Mouse (Mus musculus): Measurements from ENCODE around the gene Nop53. TPM values are rescaled to one million over a fixed set of nuclear protein-coding genes. Genes with fewer than 3 reads are reported as not detected.

The Nop53 gene
- polyA plus RNA-seq, 1 experiment, result 270 TPM

DNA sequence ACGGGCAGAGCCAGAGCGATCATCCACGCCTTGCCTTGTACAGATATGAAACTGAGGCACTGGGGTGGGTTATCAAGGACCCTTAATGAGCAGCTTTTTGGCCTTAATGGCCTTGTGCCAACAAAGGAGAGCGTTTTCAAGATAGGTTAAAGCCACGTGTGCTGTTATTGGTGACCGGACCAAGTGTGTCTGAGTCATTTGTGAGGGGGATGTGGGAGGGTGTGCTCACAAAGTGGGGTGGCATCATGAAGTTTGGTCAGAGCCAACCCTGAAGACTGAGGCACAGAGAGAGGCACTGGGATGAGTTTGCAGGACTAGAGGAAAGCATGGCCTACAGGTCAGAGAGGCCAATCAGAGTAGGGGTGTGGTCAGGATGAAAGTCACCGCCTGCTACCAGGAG is 8.6 kb upstream of the Nop53 start:
- Histone ChIP-seq H3ac (ENCODE audit: control insufficient read depth, insufficient read length) (no peak overlapping the region), H3K79me2 (ENCODE audit: control insufficient read depth, insufficient read depth) (peaks cover under 1% of the 10 kb centered on the region), H3K4me3 (no peak overlapping the region), H3K36me3 (ENCODE audit: control insufficient read depth, insufficient read depth) (peaks cover 55% of the 10 kb centered on the region), H3K4me2 (ENCODE audit: low read depth) (no peak overlapping the region), H3K27me3 (ENCODE audit: control insufficient read depth, insufficient read depth, insufficient read length) (no peaks in the 10 kb centered on the region)
- TF ChIP-seq MAX (IDR thresholded peaks at IDR 0.05; ENCODE audit: low read depth) (no peak), E2F4 (IDR thresholded peaks at IDR 0.05; ENCODE audit: insufficient read depth) (no peak), REST (IDR thresholded peaks at IDR 0.05; ENCODE audit: insufficient read depth, insufficient read length) (no peak), POLR2AphosphoS2 (IDR thresholded peaks at IDR 0.05; ENCODE audit: insufficient read length, low read depth) (no peak), SRF (IDR thresholded peaks at IDR 0.05; ENCODE audit: control insufficient read depth, insufficient read length, low read depth) (no peak), MYOD1 (IDR thresholded peaks at IDR 0.05; ENCODE audit: control insufficient read depth in 1 of 3, insufficient read length in 2 of 3, low read depth in 2 of 3) (no peak), MYOG (IDR thresholded peaks at IDR 0.05; ENCODE audit: control insufficient read depth in 1 of 3, insufficient read depth in 1 of 3, insufficient read length in 2 of 3, low read depth in 2 of 3) (no peak)

DNA sequence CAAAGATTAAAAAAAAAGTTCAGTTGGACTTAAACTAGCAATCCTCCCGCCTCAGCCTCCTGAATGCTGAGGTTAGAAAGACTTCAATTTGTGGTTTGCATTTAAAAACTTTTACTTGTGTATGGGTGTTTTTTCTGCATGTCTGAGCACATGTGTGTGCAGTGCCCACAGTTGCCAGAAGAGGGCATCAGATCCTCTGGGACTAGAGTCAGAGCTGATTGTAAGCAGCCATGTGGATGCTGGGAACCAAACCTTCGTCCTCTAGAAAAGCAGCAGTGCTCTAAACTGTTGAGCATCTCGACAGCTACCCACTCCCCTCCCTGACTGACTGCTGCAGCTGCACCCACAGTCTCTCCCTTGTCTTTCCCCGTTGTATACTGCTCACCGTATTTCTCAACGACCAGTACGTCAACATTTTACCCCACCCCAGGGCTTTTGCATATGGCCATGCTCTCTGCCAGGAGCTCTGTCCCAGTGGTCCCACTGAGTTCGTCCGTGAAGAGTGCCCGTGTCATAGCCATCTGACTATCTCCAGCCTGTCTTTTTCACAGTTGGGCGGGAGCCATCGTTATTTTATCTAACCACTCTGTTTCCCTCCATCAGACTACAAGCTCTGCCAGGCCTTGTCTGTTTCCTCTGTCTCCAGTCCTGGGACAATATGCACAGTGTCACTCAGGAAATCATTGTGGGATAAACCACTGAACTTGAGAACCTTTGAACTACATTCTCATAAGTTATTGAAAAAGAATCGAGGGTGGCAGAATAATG is 7.6 kb upstream of the Nop53 start:
- H3K4me3 ChIP-seq, result no peak overlapping the region
- peaks cover 51% of the 10 kb centered on the region for H3K36me3 ChIP-seq (ENCODE audit: control insufficient read depth, insufficient read depth)
- H3ac ChIP-seq (ENCODE audit: control insufficient read depth, insufficient read length), result no peak overlapping the region

DNA sequence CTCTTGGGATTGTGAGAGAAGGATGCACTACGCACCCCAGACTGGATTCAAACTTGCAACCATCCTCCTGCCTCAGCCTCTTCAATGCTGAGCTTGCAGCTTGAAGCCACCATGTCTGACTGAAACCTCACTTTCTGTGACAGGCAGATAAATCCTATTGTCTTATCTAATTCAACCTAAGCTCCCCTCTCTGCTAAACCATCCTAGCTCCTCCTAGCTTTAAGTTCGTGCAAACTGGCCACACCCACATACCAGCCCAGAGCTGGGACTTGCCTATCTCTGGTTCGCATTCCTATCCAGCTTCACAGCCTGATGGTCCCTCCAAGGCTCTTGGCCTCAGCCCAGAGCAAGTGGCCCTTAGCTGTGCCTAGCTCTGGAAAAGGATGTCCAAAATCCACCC is 6.5 kb upstream of the Nop53 start:
- Histone ChIP-seq H3K36me3 (ENCODE audit: control insufficient read depth, insufficient read depth) (peaks cover 51% of the 10 kb centered on the region), H3K79me2 (ENCODE audit: control insufficient read depth, insufficient read depth) (no peaks in the 10 kb centered on the region), H3K27me3 (ENCODE audit: control insufficient read depth, insufficient read depth, insufficient read length) (no peaks in the 10 kb centered on the region), H3K4me3 (no peak overlapping the region), H3K4me2 (ENCODE audit: low read depth) (no peak overlapping the region), H3ac (ENCODE audit: control insufficient read depth, insufficient read length) (no peak overlapping the region)
- no peak for TF ChIP-seq POLR2A (IDR thresholded peaks at IDR 0.05; ENCODE audit: insufficient read length, low read depth)
- no peak for TF ChIP-seq CEBPB (IDR thresholded peaks at IDR 0.05; ENCODE audit: insufficient read depth, poor library complexity, severe bottlenecking)
- TF ChIP-seq MYOD1 (IDR thresholded peaks at IDR 0.05; ENCODE audit: control insufficient read depth in 1 of 3, insufficient read length in 2 of 3, low read depth in 2 of 3), result no peak
- no peak for TF ChIP-seq REST (IDR thresholded peaks at IDR 0.05; ENCODE audit: insufficient read depth, insufficient read length)
- no peak for TF ChIP-seq MYOG (IDR thresholded peaks at IDR 0.05; ENCODE audit: control insufficient read depth in 1 of 3, insufficient read depth in 1 of 3, insufficient read length in 2 of 3, low read depth in 2 of 3)
- TF ChIP-seq MAX (IDR thresholded peaks at IDR 0.05; ENCODE audit: low read depth), result no peak
- TF ChIP-seq E2F4 (IDR thresholded peaks at IDR 0.05; ENCODE audit: insufficient read depth), result no peak
- no peak for TF ChIP-seq SRF (IDR thresholded peaks at IDR 0.05; ENCODE audit: control insufficient read depth, insufficient read length, low read depth)
- TF ChIP-seq USF1 (IDR thresholded peaks at IDR 0.05; ENCODE audit: low read depth), result no peak
- TF ChIP-seq POLR2AphosphoS2 (IDR thresholded peaks at IDR 0.05; ENCODE audit: insufficient read length, low read depth), result no peak
- no peak for TF ChIP-seq TCF3 (IDR thresholded peaks at IDR 0.05; ENCODE audit: insufficient read length, low read depth)
- no peak for TF ChIP-seq TCF12 (IDR thresholded peaks at IDR 0.05; ENCODE audit: insufficient read depth, poor library complexity, severe bottlenecking)

More for the DNA sequence above, 7.6 kb upstream of the Nop53 start:
- TF ChIP-seq POLR2AphosphoS2 (IDR thresholded peaks at IDR 0.05; ENCODE audit: insufficient read length, low read depth) (peak; percentile 24), CEBPB (IDR thresholded peaks at IDR 0.05; ENCODE audit: insufficient read depth, poor library complexity, severe bottlenecking) (no peak), E2F4 (IDR thresholded peaks at IDR 0.05; ENCODE audit: insufficient read depth) (no peak)
- Histone ChIP-seq H3K79me2 (ENCODE audit: control insufficient read depth, insufficient read depth) (no peaks in the 10 kb centered on the region), H3K4me2 (ENCODE audit: low read depth) (no peak overlapping the region), H3K27me3 (ENCODE audit: control insufficient read depth, insufficient read depth, insufficient read length) (no peaks in the 10 kb centered on the region)

DNA sequence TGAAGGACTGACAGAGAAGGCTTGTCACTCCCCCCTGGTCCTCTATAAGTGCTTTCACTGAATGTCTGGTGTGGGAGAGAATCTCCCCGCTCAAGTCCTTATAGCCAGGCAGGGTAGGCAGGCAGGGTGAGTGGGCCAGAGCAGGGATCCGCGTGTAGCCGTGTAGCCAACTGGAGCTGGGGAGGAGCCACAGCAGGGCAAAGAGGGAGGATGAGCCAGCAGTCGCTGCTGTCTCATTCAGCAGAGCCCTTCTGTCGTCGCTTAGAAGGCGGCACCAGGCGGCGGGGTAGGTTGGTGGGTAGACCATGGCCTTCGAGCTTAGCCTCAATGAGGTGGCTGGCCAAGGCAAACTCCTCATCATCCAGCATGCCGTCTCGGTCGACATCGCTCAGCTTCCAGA is 4.1 kb upstream of the Nop53 start:
- no peaks in the 10 kb centered on the region for H3K27me3 ChIP-seq (ENCODE audit: control insufficient read depth, insufficient read depth, insufficient read length)
- peaks cover 6% of the 10 kb centered on the region for H3K79me2 ChIP-seq (ENCODE audit: control insufficient read depth, insufficient read depth)
- no peak overlapping the region for H3ac ChIP-seq (ENCODE audit: control insufficient read depth, insufficient read length)
- H3K4me2 ChIP-seq (ENCODE audit: low read depth), result peak overlapping the region; percentile 75
- H3K36me3 ChIP-seq (ENCODE audit: control insufficient read depth, insufficient read depth), result peaks cover 33% of the 10 kb centered on the region
- TF ChIP-seq MYOG (IDR thresholded peaks at IDR 0.05; ENCODE audit: control insufficient read depth in 1 of 3, insufficient read depth in 1 of 3, insufficient read length in 2 of 3, low read depth in 2 of 3) (no peak), MYOD1 (IDR thresholded peaks at IDR 0.05; ENCODE audit: control insufficient read depth in 1 of 3, insufficient read length in 2 of 3, low read depth in 2 of 3) (no peak), POLR2AphosphoS2 (IDR thresholded peaks at IDR 0.05; ENCODE audit: insufficient read length, low read depth) (no peak), POLR2A (IDR thresholded peaks at IDR 0.05; ENCODE audit: insufficient read length, low read depth) (no peak), TCF12 (IDR thresholded peaks at IDR 0.05; ENCODE audit: insufficient read depth, poor library complexity, severe bottlenecking) (no peak), E2F4 (IDR thresholded peaks at IDR 0.05; ENCODE audit: insufficient read depth) (no peak), MAX (IDR thresholded peaks at IDR 0.05; ENCODE audit: low read depth) (no peak), USF1 (IDR thresholded peaks at IDR 0.05; ENCODE audit: low read depth) (no peak), REST (IDR thresholded peaks at IDR 0.05; ENCODE audit: insufficient read depth, insufficient read length) (no peak), TCF3 (IDR thresholded peaks at IDR 0.05; ENCODE audit: insufficient read length, low read depth) (no peak), CEBPB (IDR thresholded peaks at IDR 0.05; ENCODE audit: insufficient read depth, poor library complexity, severe bottlenecking) (no peak), SRF (IDR thresholded peaks at IDR 0.05; ENCODE audit: control insufficient read depth, insufficient read length, low read depth) (no peak)
- H3K4me3 ChIP-seq, result no peak overlapping the region
